Mouse (Mus musculus) liver, adult 2 months (tissue): ENCODE measurements around the gene D930048N14Rik.

Experiments
- CTCF ChIP-seq: fragments of 200-500 bp; IDR thresholded peaks from 2 replicates; pipeline ENCODE4 v1.5.1; 2011; ENCODE audit warnings: low read depth, low read length, control low read depth
- POLR2A ChIP-seq: fragments of 200-500 bp; IDR thresholded peaks from 2 replicates; pipeline ENCODE4 v1.6.1; 2011; ENCODE audit warnings: low read length, control low read depth; ENCODE audit not compliant: insufficient read depth; ENCODE audit errors: extremely low read depth

DNA sequence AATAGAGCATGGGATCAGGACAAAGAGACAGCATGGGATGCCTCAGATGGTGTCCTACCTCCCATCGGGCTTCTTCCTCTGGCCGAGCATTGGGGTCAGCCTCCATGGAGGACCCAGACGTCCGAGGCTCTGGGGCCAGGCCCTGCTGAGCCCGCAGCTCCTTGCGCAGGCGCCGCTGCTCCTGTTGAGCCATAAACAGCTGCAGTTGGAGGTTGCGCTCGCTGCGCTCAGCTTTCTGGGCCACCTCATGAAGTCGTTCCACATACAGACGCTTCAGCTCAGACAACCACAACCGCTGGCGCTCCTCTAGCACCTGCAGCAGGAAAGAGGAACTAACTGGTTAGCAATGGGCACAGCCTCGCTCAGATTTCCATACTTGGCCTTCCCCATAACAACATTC, 6.5 kb upstream of the D930048N14Rik start:
- TF ChIP-seq CTCF (no peak), POLR2A (no peak)
